Mouse (Mus musculus) cerebral cortex, adult 2 months (tissue): Measurements from ENCODE around the gene Gla.

Experiments used
- WGBS: fragments of 180-500 bp; shearing (Covaris S2); methylation state at CpG from one replicate; pipeline ENCODE4 v1.1.7; 2018; 5-methylcytosine and 5-hydroxymethylcytosine counted together

Gla gene

DNA sequence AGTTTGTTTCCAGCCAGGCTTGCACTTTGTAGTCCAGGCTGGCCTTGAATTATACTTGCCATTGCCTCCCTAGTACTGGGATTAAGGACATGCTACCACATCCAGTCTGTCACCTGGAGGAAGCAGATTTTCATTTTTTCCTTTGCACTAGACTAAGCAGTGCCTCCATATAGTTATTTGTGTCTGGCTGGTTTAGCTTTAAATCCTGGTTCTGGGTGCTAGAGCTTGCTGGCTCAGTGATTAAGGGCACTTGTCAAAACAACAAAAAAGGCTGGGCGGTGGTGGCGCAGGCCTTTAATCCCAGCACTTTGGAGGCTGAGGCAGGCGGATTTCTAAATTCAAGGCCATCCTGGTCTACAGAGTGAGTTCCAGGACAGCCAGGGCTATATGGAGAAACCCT, 11.9 kb downstream of the Gla start:
- 82% methylated on average over 3 of the region's 3 CpGs for WGBS

DNA sequence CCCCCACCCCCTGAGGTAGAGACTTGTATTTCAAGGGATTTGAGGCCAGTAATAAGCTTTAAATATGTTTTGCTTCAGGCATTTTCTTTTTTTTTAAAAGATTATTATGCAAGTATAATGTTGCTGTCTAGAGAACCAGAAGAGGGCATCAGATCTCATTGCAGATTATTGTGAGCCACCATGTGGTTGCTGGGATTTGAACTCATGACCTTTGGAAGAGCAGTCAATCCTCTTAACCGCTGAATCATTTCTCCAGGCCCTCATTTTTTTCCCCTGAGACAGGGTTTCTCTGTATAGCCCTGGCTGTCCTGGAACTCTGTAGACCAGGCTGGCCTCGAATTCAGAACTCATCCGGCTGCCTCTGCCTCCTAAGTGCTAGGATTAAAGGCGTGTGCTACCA, 12.7 kb downstream of the Gla start:
- 84% methylated on average over 4 of the region's 4 CpGs for WGBS

DNA sequence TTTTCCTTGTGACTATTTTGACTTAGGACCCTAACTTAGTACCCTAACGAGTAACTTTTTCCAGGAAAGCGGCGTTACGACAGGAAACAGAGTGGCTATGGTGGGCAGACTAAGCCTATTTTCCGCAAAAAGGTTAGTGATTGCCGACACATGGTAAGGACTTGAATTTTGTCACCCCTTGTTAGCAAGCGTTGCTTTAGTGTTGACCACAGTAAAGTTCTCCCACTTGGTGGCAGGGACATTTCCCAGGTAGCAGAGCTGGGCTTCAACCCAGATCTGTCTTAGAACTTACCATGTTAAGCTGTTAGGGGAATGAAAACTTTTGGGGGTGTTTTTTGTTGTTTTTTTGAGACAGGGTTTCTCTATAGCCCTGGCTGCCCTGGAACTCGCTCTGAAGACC, 14.5 kb downstream of the Gla start:
- 19% methylated on average over 8 of the region's 8 CpGs for WGBS

DNA sequence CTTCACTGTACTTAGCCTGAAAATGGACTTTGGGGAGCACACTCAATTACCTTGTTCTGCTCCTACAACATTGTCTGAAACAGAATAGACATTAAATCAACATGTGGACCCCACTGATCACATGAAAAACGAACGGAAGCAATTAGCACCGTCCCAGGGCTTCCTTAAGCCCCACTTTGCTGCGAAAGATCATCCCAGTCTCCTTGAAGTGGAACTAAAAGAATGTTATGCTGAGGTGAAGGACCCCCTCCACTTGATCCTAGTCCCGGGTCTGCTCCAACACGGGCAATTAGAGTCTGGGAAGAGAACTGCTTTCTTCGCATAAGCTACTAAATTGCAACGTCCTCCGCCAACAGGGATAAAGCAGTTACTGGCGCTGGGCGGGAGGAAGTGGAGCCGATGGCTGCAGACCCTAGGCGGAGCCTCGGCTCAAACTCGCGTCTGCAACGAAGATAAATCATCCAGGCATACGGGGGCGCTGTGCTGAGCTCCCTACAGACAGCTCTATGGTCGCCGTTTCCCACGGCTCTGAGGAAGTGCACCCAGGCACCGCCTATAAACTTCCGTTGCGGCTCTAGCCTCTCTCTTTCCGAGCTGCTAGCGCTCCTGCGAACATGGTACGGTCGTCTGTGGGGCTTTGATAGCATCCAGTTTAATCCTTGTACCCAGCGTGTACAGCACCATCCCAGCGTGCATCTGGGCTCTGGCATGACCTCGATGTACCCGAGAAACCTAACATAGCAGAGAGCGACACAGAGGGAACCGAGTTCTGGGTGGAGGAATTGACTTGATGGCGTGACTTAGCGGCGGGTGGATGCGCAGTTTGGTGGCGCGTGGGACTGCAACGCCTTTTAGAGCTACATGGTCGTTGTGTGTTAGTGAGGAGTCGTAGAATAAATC, 15.6 kb downstream of the Gla start, which contains the start of gene Rpl36a:
Rpl36a (plus strand) TSS at position 552 of the 900 bp plus-strand sequence.
- 4% methylated on average over 45 of the region's 45 CpGs for WGBS

DNA sequence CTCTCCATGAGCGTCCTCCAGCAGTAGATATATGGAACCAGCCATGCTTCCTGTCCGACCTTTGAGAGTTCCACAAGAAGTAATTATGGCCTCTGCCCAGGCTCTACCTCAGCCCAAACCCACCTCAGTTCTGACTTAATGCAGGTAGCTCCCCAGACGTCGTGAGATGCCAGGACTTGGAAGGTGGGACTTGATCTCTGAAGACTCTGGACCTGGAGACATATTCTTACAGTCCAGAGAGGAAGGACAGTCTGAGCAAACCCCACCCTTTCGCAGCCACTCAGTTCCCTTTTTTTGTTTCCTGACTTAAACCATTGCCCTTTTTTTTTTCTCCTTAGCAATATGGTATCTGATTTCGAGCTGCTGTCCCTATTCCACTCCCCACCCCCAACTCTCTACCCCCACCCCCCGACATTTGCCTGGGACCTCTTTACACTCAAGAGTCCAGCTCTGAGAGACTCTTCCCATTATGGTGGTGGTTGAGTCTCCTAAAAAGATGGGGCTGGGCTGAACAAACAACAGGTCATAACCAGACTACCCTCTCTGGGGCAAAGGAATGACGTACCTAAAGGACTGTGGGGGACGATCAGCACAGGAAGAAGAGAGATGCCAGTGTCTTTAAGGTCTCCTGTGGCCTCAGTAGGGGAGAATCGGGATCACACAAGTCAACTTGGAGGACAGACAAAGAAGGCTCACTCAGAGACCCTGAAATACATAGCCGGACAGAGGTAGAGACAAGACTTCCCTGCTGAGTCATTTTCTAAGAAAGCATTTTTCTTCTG, 17.8 kb downstream of the Gla start, which contains the start of gene Btk:
Btk (minus strand) TSS at position 683 of the 782 bp plus-strand sequence.
- WGBS = 82% methylated on average over 11 of the region's 11 CpGs

DNA sequence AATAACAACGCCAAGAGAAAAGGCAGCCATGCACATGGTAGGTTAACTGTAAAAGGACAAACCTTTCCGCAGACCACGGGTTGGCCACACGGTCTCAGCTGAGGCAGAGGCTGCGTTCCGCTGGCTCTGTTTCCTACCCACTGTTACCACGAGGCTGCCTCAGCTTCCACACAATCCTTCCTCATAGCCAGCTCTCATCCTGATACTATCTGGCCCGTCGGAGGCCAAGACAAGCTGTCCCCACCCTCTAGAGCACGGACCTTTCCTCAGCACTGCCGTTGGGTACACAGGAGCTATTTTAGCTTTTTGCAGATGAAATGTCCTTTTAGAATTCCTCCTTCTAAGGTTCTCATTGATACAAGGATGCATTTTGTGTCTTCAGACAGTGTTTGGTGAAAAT, 18.7 kb downstream of the Gla start:
- 84% methylated on average over 11 of the region's 11 CpGs for WGBS

DNA sequence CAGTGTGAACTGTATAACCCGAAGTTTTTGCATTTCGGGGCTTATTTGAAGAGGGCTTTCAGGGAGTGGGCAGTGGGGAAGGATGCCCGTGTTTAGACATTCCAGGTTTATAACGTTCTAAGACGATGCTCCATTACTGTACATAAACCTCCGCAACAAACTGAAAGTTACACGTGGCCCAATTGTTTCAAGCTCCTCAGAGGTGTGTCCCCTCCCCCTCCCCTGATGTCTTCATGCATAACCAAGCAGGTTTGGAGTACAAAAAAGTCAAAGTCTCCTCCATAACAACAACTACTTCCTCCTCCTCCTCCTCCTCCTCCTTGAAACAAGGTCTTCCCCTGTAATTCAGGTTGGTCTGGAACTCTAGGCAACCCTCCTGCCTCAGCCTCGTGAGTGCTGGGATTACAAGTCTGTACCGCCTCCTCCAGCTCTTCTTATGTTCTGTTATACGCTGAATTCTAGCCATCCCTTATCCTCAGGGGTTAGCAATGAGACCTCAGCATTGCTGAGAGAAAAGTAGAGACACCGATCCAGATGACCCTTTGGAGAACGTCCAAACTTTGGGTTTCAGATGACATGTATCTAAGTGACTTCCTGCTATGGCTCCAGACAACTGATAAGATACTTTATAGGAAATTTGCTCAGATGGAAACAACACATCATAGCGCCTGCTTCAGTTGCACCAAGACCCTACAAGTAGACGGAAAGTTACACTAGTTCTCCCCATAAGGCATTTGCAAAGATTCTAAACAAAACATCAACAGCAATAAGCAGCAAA, 20.2 kb downstream of the Gla start:
- WGBS = 71% methylated on average over 14 of the region's 14 CpGs

DNA sequence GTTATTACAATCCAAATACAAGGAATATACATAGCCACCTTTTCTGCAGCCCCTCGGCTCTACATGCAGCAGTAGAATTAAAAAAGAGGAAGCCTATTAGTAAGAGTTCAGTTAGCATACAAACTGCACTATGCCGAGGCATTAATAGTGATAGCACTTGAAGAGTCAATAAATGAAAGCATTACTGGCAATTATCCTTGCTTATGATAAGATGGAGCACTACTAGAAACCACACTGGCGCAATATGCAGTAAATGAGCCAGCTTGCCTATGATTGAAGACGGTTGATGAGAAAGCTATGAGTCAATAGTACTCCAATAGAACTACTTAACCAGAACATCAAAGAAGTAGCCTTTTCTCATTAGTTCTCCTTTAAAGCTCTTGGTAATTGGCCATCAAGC, 23.0 kb downstream of the Gla start:
- WGBS = 77% methylated on average over 4 of the region's 4 CpGs

DNA sequence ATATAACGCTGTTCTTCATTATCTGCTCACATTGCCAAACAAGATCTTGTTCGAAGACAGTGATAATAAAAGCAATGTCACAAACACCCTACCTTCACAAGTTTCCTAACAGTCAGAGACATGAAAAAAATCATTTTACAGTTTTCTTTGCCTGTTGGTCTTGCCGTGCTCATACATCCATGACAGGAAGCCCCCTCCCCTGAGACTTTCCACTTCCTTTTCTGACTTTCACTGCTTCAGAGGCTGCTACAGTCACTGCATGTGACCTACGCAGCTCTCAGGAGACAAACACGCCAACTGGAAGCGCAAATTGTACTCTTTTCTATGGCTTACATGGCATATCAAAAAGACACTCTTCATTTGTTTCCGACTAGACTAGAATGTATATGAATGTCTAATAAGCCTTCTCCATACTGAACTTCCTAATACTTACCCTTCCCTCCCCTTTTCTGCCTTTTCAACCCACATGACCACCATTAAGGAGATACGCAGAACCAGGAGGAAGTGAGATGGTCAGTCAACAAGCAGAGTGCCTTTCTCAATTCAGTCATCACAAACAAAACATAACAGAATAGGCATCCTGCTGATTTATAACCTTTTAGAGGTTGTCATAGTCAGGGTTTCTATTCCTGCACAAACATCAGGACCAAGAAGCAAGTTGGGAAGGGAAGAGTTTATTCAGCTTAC, 34.2 kb downstream of the Gla start:
- 80% methylated on average over 8 of the region's 8 CpGs for WGBS

DNA sequence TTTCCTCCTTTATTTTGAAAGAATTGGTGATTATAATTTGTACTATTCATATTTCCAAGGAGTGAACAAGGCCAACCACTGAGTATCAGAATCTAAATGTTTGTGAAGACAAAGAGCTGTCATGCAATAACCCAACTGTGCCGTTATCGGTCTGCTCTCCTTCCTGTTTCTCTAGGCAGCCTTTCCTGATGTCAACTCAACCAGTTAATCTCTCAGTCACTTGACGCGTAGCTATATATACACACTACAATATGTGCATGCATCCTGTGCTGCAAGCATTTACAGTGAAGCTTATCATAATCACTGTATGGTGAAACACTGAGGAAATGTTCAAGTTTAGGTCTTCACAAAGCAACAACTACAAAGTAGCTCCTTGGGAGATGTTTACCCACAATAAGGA, 36.6 kb downstream of the Gla start:
- 53% methylated on average over 4 of the region's 4 CpGs for WGBS

DNA sequence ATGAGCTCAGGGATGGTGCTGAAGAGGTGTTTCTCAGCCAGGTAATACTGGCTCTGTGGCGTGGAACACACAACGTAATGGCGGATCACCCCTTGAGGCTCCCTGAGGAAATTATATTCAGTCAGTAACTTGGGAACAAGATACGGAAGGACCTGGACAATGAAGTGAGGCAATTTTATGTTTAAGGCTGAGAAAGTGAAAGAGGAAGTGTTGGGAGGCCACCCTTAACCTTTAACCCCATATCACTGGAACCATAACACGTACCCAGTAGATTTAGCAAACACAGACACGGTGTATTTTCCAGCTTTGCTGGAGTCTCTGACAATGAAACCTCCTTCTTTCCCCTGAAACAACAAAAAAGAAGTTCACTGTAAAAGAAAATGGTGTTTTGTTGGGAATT, 46.5 kb downstream of the Gla start:
- WGBS = 76% methylated on average over 6 of the region's 6 CpGs

DNA sequence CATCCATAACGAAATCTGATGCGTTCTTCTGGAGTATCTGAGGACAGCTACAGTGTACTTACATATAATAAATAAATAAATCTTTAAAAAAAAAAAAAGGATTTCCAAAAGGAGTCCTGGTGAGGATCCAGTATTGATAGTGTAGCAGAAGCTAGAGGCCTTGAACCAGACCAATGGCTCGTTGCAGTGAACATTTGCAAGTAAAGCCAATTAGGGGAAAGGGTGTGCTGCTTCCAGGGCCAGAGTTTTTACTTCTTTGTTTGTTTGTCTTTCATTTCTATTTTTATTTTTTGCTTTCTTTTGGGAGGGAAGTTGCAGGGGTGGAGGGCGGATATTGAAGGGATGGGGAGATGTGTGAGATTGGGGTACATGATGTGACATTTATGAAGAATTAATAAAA, 47.6 kb downstream of the Gla start:
- WGBS = 86% methylated on average over 4 of the region's 4 CpGs

DNA sequence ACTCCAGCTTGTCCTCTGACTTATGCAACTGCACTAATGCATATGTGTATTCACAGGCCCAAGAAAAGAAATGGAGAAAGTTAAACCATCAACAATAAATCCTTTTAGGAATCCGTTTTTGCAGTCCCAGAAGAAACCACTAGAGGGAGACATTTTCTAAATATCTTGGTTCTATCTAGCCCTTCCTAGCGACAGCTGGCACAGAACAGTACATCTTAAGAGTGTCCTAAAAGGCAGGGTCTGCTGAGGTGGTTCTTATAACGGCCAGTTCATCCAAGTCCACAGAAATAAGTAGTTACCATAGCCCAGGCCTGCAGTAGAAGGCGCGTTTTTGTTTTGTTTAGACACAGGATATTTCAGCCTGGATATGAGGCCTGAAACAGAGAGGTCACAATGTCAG, 50.0 kb downstream of the Gla start:
- WGBS = 18% methylated on average over 5 of the region's 5 CpGs

DNA sequence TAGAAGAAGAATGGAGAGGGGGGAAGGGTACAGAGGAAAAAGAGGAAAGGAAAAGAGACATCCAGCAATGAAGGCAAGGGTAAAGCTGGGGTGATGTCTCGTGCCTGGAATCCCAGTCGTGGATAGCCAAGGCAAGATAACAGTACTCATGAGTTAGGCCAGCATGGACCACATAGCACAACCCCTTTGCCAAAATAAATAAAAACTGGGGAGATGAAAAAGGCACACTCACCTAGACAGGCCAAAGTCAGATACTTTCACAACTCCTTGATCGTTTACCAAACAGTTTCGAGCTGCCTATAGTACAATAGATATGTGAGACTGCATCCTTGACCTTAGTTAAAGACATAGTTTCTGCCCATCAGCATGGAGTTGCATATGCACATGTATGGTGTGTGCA, 53.6 kb downstream of the Gla start:
- WGBS = 88% methylated on average over 4 of the region's 4 CpGs

DNA sequence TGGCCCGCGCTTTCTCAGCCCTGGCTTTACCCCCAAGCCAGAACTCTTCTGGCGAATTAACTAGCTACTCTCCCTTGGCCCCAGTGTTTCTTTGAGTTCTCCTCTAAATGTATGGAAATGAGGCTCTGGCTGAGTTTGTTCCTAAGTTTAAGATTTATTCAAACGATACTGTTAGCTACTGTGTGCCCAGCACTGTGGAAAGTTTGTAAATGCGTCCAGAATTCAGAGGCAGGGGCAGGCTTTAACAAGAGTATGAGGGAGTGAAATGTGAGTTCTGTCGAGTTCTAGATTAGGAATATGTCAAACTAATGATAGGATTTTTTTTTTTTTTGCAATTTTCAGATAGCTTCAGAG, 59.0 kb downstream of the Gla start:
- 5% methylated on average over 6 of the region's 6 CpGs for WGBS

DNA sequence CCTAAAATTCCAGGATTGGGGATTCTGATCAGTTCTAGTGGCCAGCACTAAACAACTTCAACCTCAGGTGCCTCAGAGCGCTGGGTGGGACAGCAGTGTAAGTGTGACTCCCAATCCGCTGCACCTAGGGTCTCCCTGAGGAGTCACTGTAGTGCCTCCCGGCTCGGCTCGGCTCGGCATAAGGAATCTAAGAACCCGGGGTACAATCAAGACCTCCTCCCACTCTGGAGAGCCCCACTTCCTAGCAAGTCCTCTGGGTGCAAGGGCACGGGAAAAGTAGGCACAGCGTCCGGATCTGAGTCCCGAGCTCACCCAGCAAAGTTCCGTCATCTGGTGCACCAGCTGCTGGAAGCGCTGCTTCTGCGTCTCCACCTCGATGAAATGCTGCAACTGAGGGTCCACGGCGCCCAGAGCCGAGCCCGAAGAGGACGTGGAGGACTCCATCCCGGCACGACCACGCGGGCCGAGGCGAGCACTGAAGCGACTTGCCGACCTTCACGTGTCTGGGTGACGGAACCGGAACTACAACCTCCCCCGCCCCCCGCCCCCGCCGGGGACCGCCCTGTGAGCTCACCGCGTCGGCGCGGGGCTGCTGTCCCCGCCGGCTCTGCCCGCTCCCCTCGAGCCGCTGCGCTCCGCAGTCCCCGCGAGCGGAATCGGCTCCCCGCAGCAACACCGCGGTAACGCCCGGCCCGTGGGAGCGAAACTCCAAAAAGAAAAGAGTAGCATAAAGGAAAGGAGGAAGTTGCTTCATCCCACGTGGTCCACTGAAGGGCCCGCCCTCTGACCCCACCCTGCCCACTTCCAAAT, 59.6 kb downstream of the Gla start, which contains the start of gene Timm8a1:
Timm8a1 (minus strand) TSS at position 721 of the 810 bp plus-strand sequence.
- 7% methylated on average over 39 of the region's 61 CpGs for WGBS

DNA sequence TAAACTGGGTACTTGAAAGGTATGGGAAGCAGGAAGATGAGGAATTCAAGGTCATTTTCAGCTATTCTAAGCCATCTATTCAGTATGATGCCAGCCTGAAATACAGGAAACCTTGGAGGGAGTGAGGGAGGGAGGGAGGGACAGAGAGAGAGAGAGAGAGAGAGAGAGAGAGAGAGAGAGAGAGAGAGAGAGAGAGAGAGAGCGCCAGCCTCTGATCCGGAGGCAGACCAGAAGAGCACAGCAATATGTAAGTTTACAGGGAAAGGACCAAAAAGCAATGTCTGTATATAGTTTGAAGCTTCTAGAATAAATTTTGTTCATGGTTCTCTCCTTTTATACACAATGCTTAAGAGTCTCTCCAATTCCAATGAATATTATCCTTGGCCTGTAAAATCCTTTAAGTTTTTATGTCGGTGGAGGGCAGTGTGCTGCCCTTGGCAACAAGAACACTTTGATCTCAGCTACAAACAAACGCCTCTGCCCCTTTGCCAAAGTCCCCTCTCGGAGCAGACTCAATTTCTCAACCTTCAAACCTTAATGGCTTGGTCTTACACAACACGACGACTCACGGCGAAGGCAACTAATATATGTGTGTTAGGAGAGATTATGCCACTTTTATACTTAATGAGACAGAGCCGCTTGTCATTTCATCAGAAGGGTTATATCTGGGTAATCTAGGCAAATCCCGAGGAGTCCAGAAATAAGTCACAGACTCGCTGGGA, 60.4 kb downstream of the Gla start:
- whole genome bisulfite sequencing = 6% methylated on average over 12 of the region's 12 CpGs

DNA sequence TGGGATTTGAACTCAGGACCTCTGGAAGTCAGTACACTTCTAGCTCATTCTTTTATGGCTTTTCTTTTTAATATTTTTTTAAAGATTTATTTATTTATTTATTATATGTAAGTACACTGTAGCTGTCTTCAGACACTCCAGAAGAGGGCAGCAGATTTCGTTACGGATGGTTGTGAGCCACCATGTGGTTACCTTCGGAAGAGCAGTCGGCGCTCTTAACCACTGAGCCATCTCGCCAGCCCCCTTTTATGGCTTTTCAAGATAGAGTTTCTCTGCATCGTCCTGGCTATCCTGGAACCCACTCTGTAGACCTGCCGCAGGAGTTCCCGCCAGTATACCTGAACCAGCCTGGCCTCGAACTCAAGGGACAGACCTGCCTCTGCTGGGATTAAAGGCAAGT, 61.1 kb downstream of the Gla start:
- WGBS = 92% methylated on average over 10 of the region's 10 CpGs
